Mouse (Mus musculus) forebrain, embryonic 14.5 days (tissue): Measurements from ENCODE around the gene Large1. TPM values are rescaled to one million over a fixed set of nuclear protein-coding genes. Genes with fewer than 3 reads are reported as not detected.

Experiments
- ATAC-seq: fragments of 200-750 bp; cut with Nextera tagmentation; 2 replicates; pipeline ENCODE4 v1.8.0; 2017; ENCODE audit warnings: mild to moderate bottlenecking, moderate library complexity
- DNase-seq: peaks from one replicate; pipeline ENCODE4 v3.0.0-alpha.2; 2015; ENCODE audit warnings: low spot score
- H3K27ac ChIP-seq: fragments of 300-500 bp; sonication (generic); 2 replicates; pipeline ENCODE4 v1.5.1; 2014; ENCODE audit warnings: low read depth, mild to moderate bottlenecking, control low read depth, low read length, moderate library complexity
- H3K27me3 ChIP-seq: fragments of 300-500 bp; sonication (generic); replicated peaks from 2 replicates; pipeline ENCODE4 v1.6.1; 2014; ENCODE audit warnings: low read length, control low read depth, mixed read lengths; ENCODE audit not compliant: control insufficient read depth, insufficient read depth
- H3K36me3 ChIP-seq: fragments of 300-500 bp; sonication (generic); 2 replicates; pipeline ENCODE4 v1.6.1; 2014; ENCODE audit warnings: low read length, control low read depth; ENCODE audit not compliant: control insufficient read depth, insufficient read depth
- H3K4me1 ChIP-seq: fragments of 300-500 bp; sonication (generic); 2 replicates; pipeline ENCODE4 v1.6.1; 2014; ENCODE audit warnings: antibody characterized with exemption, low read length, control low read depth; ENCODE audit not compliant: control insufficient read depth, insufficient read depth
- H3K4me2 ChIP-seq: fragments of 300-500 bp; sonication (generic); 2 replicates; pipeline ENCODE4 v1.6.1; 2014; ENCODE audit warnings: mild to moderate bottlenecking, control low read depth, low read length
- H3K4me3 ChIP-seq: fragments of 300-500 bp; sonication (generic); 2 replicates; pipeline ENCODE4 v1.5.1; 2014; ENCODE audit warnings: low read depth, low read length, control low read depth
- H3K9ac ChIP-seq: fragments of 300-500 bp; sonication (generic); 2 replicates; pipeline ENCODE4 v1.6.1; 2014; ENCODE audit warnings: mild to moderate bottlenecking, low read length, control low read depth, moderate library complexity
- H3K9me3 ChIP-seq: fragments of 300-500 bp; sonication (generic); replicated peaks from 2 replicates; pipeline ENCODE4 v1.6.1; 2016; ENCODE audit warnings: low read length, control low read depth, mixed read lengths; ENCODE audit not compliant: control insufficient read depth
- WGBS: fragments of 180-500 bp; shearing (Covaris S2); extraction: QIAGEN DNeasy Blood & Tissue Kit; methylation state at CpG from one replicate; pipeline ENCODE4 v1.1.7; 2014; 5-methylcytosine and 5-hydroxymethylcytosine counted together
- polyA plus RNA-seq: library from polyadenylated mRNA; unstranded; fragments of >200 nt; fragmentation: Nextera tagmentation; extraction: Ambion mirVana; gene quantifications from 2 replicates; pipeline ENCODE4 v1.2.1, GENCODE M21; 2014

Gene Large1
- polyA plus RNA-seq, 1 experiment from 2014 or later, result 19.6 TPM

DNA sequence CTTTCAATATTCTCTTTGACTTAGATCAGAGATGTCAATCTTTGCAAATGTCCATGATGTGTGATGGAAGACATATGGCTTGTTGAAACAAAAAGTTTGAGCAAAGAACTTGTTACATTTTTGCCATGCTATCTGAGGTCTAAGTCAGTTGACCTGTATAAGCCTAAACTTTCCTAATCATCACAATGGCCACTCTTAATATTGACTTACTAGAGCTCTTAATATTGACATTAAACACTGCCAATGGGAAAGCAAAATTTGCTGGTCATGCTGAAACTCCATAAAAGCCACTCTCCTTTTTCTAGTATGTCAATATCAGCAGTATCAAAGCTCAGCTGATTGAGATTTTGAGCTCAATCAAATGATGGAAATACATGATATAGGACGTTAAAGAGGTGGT lies 298.6 kb downstream of the Large1 start:
- no peak overlapping the region for H3K4me2 ChIP-seq
- WGBS, result 93% methylated on average over 1 of the region's 1 CpGs
- H3K4me3 ChIP-seq, result no peak overlapping the region
- no peaks in the 10 kb centered on the region for H3K9me3 ChIP-seq
- H3K27ac ChIP-seq, result no peak overlapping the region
- no peaks in the 10 kb centered on the region for H3K4me1 ChIP-seq
- no peaks in the 10 kb centered on the region for H3K27me3 ChIP-seq
- no peaks in the 10 kb centered on the region for H3K36me3 ChIP-seq
- no peak for DNase-seq
- no peak for ATAC-seq
- no peak overlapping the region for H3K9ac ChIP-seq

GRCm38 (mm10) chr8:73053878-73054277 lies 299.5 kb downstream of the Large1 start:
- no peak for DNase-seq

DNA sequence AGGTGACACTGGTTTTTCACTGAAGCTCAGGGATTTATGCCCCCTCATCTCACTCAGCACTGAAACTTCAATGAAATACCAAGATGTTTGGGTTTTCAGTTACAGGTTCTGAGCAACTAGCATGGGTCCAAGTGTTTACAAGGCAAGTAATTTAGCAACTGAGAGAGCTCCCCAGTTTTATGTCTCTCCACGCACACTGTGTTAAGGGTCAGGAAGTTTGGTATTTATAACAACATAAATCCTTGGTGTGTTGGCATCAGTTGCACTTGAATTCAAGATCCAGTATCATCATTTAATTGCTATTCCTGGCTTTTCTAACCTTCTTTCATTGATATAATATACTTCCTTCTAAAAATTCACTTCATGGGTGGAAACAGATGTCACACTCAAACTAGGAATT lies 300.9 kb downstream of the Large1 start:
- H3K27me3 ChIP-seq, result no peaks in the 10 kb centered on the region
- no peak overlapping the region for H3K27ac ChIP-seq
- 91% methylated on average over 1 of the region's 1 CpGs for WGBS
- H3K9ac ChIP-seq, result no peak overlapping the region
- no peak for ATAC-seq
- H3K9me3 ChIP-seq, result no peaks in the 10 kb centered on the region
- no peak for DNase-seq
- no peak overlapping the region for H3K4me2 ChIP-seq
- no peaks in the 10 kb centered on the region for H3K4me1 ChIP-seq
- H3K4me3 ChIP-seq, result no peak overlapping the region
- H3K36me3 ChIP-seq, result no peaks in the 10 kb centered on the region

More at GRCm38 (mm10) chr8:73053878-73054277, 299.5 kb downstream of the Large1 start:
- no peak for ATAC-seq
- H3K4me1 ChIP-seq, result no peaks in the 10 kb centered on the region
- H3K4me2 ChIP-seq, result no peak overlapping the region
- H3K4me3 ChIP-seq, result no peak overlapping the region
- H3K36me3 ChIP-seq, result no peaks in the 10 kb centered on the region
- no peak overlapping the region for H3K27ac ChIP-seq
- H3K9me3 ChIP-seq, result no peaks in the 10 kb centered on the region
- H3K27me3 ChIP-seq, result no peaks in the 10 kb centered on the region
- H3K9ac ChIP-seq, result no peak overlapping the region
- WGBS, result 80% methylated on average over 3 of the region's 3 CpGs

DNA sequence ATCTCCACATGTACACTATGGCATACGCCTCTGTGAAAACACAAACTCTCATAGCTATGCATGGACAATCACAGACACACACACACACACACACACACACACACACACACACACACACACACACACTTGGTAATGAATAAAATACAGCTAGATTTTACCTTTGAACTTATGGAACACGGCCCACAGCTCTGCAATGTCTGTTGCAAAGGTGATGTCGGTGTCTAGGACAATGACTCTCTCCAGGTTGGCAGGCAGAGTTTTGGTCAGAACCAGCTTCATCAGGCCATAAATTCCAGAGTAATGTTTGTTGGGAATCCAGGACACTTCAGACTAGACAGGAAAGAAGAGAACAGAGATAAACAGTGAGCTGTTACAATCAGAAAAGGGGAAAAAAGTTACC lies 305.2 kb downstream of the Large1 start:
- no peak overlapping the region for H3K4me3 ChIP-seq
- no peak overlapping the region for H3K27ac ChIP-seq
- WGBS, result 97% methylated on average over 3 of the region's 3 CpGs
- H3K36me3 ChIP-seq, result no peaks in the 10 kb centered on the region
- ATAC-seq (no peak), DNase-seq (no peak)
- H3K27me3 ChIP-seq, result no peaks in the 10 kb centered on the region
- no peaks in the 10 kb centered on the region for H3K9me3 ChIP-seq
- no peaks in the 10 kb centered on the region for H3K4me1 ChIP-seq
- H3K9ac ChIP-seq, result no peak overlapping the region
- H3K4me2 ChIP-seq, result no peak overlapping the region

GRCm38 (mm10) chr8:73029787-73030186 lies 323.6 kb downstream of the Large1 start:
- H3K4me1 ChIP-seq, result no peaks in the 10 kb centered on the region
- no peak overlapping the region for H3K9ac ChIP-seq
- ATAC-seq (no peak), DNase-seq (no peak)
- no peak overlapping the region for H3K4me3 ChIP-seq
- no peaks in the 10 kb centered on the region for H3K27me3 ChIP-seq
- no peak overlapping the region for H3K27ac ChIP-seq
- H3K36me3 ChIP-seq, result no peaks in the 10 kb centered on the region
- no peak overlapping the region for H3K4me2 ChIP-seq
- no peaks in the 10 kb centered on the region for H3K9me3 ChIP-seq

DNA sequence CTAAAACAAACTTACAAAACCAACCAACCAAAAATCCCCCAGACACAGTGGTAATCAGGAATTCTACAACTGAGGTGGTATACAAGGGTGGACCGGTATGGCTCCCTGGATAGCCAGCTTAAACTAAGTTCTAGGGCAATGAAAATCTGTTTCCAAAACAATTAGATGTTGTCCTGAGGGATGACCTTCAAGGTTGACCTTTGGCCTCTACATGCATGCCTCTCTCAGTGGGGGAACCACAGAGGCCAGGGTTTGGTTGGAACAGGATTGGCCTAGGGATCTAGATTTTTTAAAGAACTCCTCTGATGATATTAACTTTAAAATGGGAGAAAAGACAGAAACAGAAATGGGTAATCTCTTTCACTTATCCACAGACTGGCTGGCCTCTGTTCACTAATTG lies 335.1 kb downstream of the Large1 start:
- Histone ChIP-seq H3K4me2 (no peak overlapping the region), H3K9ac (no peak overlapping the region), H3K9me3 (no peaks in the 10 kb centered on the region), H3K4me3 (no peak overlapping the region), H3K27ac (no peak overlapping the region), H3K4me1 (no peaks in the 10 kb centered on the region), H3K36me3 (no peaks in the 10 kb centered on the region), H3K27me3 (no peaks in the 10 kb centered on the region)
- DNase-seq, result no peak
- 89% methylated on average over 1 of the region's 1 CpGs for WGBS
- no peak for ATAC-seq

- DNase-seq, result no peak
- Histone ChIP-seq H3K36me3 (no peaks in the 10 kb centered on the region), H3K9me3 (no peaks in the 10 kb centered on the region), H3K4me1 (no peaks in the 10 kb centered on the region), H3K27ac (no peak overlapping the region), H3K27me3 (no peaks in the 10 kb centered on the region), H3K4me2 (no peak overlapping the region), H3K9ac (no peak overlapping the region), H3K4me3 (no peak overlapping the region)
- no peak for ATAC-seq
- WGBS, result 89% methylated on average over 1 of the region's 1 CpGs
Observed at GRCm38 (mm10) chr8:73017601-73018000, 335.7 kb downstream of the Large1 start.

GRCm38 (mm10) chr8:73016303-73016702 lies 337.0 kb downstream of the Large1 start:
- ATAC-seq (no peak), DNase-seq (no peak)
- no peak overlapping the region for H3K4me2 ChIP-seq
- no peak overlapping the region for H3K4me3 ChIP-seq
- no peaks in the 10 kb centered on the region for H3K4me1 ChIP-seq
- H3K9me3 ChIP-seq, result no peaks in the 10 kb centered on the region
- no peak overlapping the region for H3K9ac ChIP-seq
- WGBS, result 83% methylated on average over 2 of the region's 2 CpGs
- no peaks in the 10 kb centered on the region for H3K27me3 ChIP-seq
- no peaks in the 10 kb centered on the region for H3K36me3 ChIP-seq
- no peak overlapping the region for H3K27ac ChIP-seq

DNA sequence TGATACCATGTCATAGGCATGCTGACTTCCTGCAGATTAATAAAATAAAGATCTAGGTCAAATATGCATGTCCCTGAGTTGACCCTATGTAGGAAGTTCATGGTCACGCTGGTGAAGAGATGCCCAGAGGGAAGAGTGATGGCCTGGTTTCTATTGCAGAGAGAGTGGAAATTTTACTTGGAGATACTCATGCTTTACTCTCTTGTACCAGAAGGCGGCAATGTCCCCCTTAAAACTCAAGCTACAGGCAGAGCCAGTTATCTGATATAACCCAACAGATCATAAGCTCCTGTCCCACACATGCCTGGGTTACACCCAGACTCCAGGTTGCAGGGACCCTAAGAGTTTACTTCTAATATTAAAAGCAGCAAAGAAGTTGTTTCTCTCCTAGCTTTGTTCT lies 345.9 kb downstream of the Large1 start:
- H3K27me3 ChIP-seq, result no peaks in the 10 kb centered on the region
- no peak overlapping the region for H3K4me2 ChIP-seq
- H3K9ac ChIP-seq, result no peak overlapping the region
- no peaks in the 10 kb centered on the region for H3K9me3 ChIP-seq
- no peak overlapping the region for H3K27ac ChIP-seq
- DNase-seq (peak; percentile 46), ATAC-seq (peak; percentile 51; the same call in 1 of the 2 replicates)
- no peaks in the 10 kb centered on the region for H3K36me3 ChIP-seq
- 63% methylated on average over 2 of the region's 2 CpGs for WGBS
- H3K4me3 ChIP-seq, result no peak overlapping the region
- H3K4me1 ChIP-seq, result no peaks in the 10 kb centered on the region
